Comparison of ENCODE assay signal across 10 mouse cellular contexts in genomic region chr4:46684160-46684559, GRCm38 (mm10). TPM values are rescaled to one million over a fixed set of nuclear protein-coding genes. Genes with fewer than 3 reads are reported as not detected.
A peak's percentile ranks its signal among the peaks of the same experiment; 100 is the strongest.
DNase-seq lines count a peak whose midpoint lies in the region; TF ChIP-seq lines count a peak whose summit lies in the region.
"Had no signal": no experiment of that assay in that cellular context is flagged by ENCODE, and none has a peak within 500 bp of the region (broad histone marks: within the 10 kb centered on the region; RNA-seq: fewer than 3 reads in every experiment).

No protein-coding gene starts in this region.

- H3K27me3 ChIP-seq in thymus, adult 2 months (ENCODE audit: control insufficient read depth, insufficient read depth, low read length), result no peaks in the 10 kb centered on the region

- intact Hi-C loops in heart, postnatal 10 days (cut with DNase I), result no loop called here
- intact Hi-C loops in heart, postnatal 25 days (cut with DNase I), result loop anchor here (10.0 kb wide), 1 partner anchor 721 kb away; no protein-coding TSS in a partner anchor

- H3K27ac ChIP-seq in thymus, adult 2 months (ENCODE audit: control insufficient read depth, insufficient read depth, low read length), result no peak overlapping the region

- TF ChIP-seq CTCF in thymus, adult 2 months (IDR thresholded peaks at IDR 0.05; ENCODE audit: borderline replicate concordance, control insufficient read depth, extremely low read depth, insufficient read depth, low read length, poor library complexity), result no peak

- DNase-seq in heart, postnatal 10 days, result peak; percentile 35 to 59
- no peak for DNase-seq in heart, postnatal 25 days (ENCODE audit: low spot score)
- peak; percentile 10 for DNase-seq in urinary bladder, postnatal 14 days (ENCODE audit: low spot score)
- no peak for DNase-seq in urinary bladder, postnatal 10 days (ENCODE audit: low spot score)
- DNase-seq in layer of hippocampus, postnatal 10 days (ENCODE audit: low spot score in 2 of 2), result peak; percentile 52 to 67
- DNase-seq in telencephalon, adult 2 months (ENCODE audit: low read depth, low spot score), result peak; percentile 86
- no peak for DNase-seq in embryo, embryonic 10 days (ENCODE audit: low spot score)
- DNase-seq in thymus, adult 2 months, result no peak
- DNase-seq: thymus, postnatal 4 days had no signal

- no peak for TF ChIP-seq POLR2A in thymus, adult 2 months (IDR thresholded peaks at IDR 0.05; ENCODE audit: control insufficient read depth, extremely low read depth, insufficient read depth, low read length, poor library complexity)

- 94% methylated on average over 6 of the region's 6 CpGs for WGBS in thymus, adult 2 months

- H3K4me1 ChIP-seq in thymus, adult 2 months (replicated peaks; ENCODE audit: control insufficient read depth, insufficient read depth, low read length), result no peaks in the 10 kb centered on the region

- H3K36me3 ChIP-seq in thymus, adult 2 months (ENCODE audit: control insufficient read depth, insufficient read depth, low read length), result no peaks in the 10 kb centered on the region

- no peak overlapping the region for H3K4me3 ChIP-seq in thymus, adult 2 months (ENCODE audit: control insufficient read depth, insufficient read depth, low read length)
- H3K4me3 ChIP-seq: myocyte had no signal

RNA-seq across cellular contexts. Expression of gene Tbc1d2, which starts 34.2 kb away (rescaled TPM):
- 1 to 10 TPM; 3.0 TPM for total RNA-seq in heart, postnatal 10 days (2021)
- total RNA-seq in heart, postnatal 25 days (2021), result 1 to 10 TPM; 1.2 to 1.5 TPM
- 1 to 10 TPM; 2.5 to 2.9 TPM for total RNA-seq in layer of hippocampus, postnatal 10 days (2021)
- 1.7 and 2.0 TPM in 2 replicates for polyA plus RNA-seq in thymus, adult 2 months (2012; rRNA removed)

Comparison
In these comparisons a context has a peak if more than half of its experiments do, and no peak if none do; other contexts are left out.
1. DNase-seq: peak in heart, postnatal 10 days (2 of 2), urinary bladder, postnatal 14 days (single experiment), layer of hippocampus, postnatal 10 days (2 of 2) and telencephalon, adult 2 months (single experiment); none in heart, postnatal 25 days (single experiment), urinary bladder, postnatal 10 days (single experiment), embryo, embryonic 10 days (single experiment) and thymus, adult 2 months (single experiment).